Mouse (Mus musculus) ovary, adult 18-20 months (tissue): ENCODE results near the gene Gm17018.

Source experiments
- DNase-seq: peaks from one replicate; pipeline ENCODE4 v3.0.0; 2022; ENCODE audit warnings: low spot score, mixed read lengths

The Gm17018 gene

GRCm38 (mm10) chr19:45627036-45627435, 66.6 kb downstream of the Gm17018 start:
- DNase-seq, result no peak

GRCm38 (mm10) chr19:45628649-45629048, 68.2 kb downstream of the Gm17018 start:
- DNase-seq, result no peak

DNA sequence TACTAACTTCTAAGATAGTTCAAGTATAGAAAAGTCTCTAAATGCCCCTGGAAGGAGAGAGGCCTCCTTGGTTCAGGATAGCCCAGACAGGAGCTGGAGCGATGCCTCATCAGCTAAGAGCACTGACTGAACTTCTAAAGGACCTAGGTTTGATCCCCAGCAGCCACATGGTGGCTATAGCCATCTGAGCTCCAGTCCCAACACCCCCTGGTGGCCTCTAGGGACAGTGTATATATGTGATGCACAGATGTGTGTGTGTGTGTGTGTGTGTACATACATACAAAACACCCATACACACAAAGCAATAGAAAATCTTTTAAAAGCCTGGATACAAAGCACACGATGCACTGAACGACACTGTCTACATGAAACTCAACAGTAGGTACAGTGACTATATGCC, 68.8 kb downstream of the Gm17018 start:
- no peak for DNase-seq
